Mouse (Mus musculus) liver, adult 2 months (tissue): ENCODE results near the gene Gcnt2. TPM values are rescaled to one million over a fixed set of nuclear protein-coding genes. Genes with fewer than 3 reads are reported as not detected.

ENCODE experiments used
- DNase-seq: peaks from one replicate; pipeline ENCODE4 v3.0.0-alpha.2; 2011; ENCODE audit warnings: low read depth, low spot score; ENCODE audit errors: extremely low read depth
- H3K27ac ChIP-seq: fragments of 200-500 bp; replicated peaks from 2 replicates; pipeline ENCODE4 v1.5.1; 2012; ENCODE audit warnings: low read depth, mild to moderate bottlenecking, control low read depth, inconsistent platforms, low read length; ENCODE audit not compliant: insufficient read depth
- H3K27me3 ChIP-seq: fragments of 200-500 bp; 2 replicates; pipeline ENCODE4 v1.6.1; 2012; ENCODE audit warnings: mild to moderate bottlenecking, moderate library complexity, low read length, inconsistent platforms; ENCODE audit not compliant: control insufficient read depth, insufficient read depth
- H3K36me3 ChIP-seq: fragments of 200-500 bp; 2 replicates; pipeline ENCODE4 v1.6.1; 2012; ENCODE audit warnings: low read length, inconsistent platforms; ENCODE audit not compliant: control insufficient read depth, insufficient read depth
- H3K4me1 ChIP-seq: fragments of 200-500 bp; 2 replicates; pipeline ENCODE4 v1.6.1; 2011; ENCODE audit warnings: low read length; ENCODE audit not compliant: control insufficient read depth, insufficient read depth
- H3K4me3 ChIP-seq: fragments of 200-500 bp; 2 replicates; pipeline ENCODE4 v1.5.1; 2011; ENCODE audit warnings: low read depth, mild to moderate bottlenecking, control low read depth, low read length, moderate library complexity; ENCODE audit not compliant: insufficient read depth
- H3K79me2 ChIP-seq: fragments of 200-500 bp; 2 replicates; pipeline ENCODE4 v1.6.1; 2012; ENCODE audit warnings: inconsistent platforms, mild to moderate bottlenecking, low read length, moderate library complexity; ENCODE audit not compliant: control insufficient read depth, insufficient read depth
- H3K9ac ChIP-seq: fragments of 200-500 bp; 2 replicates; pipeline ENCODE4 v1.6.1; 2012; ENCODE audit warnings: low read depth, mild to moderate bottlenecking, control low read depth, inconsistent platforms, low read length
- CTCF ChIP-seq: fragments of 200-500 bp; IDR thresholded peaks from 2 replicates; pipeline ENCODE4 v1.5.1; 2011; ENCODE audit warnings: low read depth, low read length, control low read depth
- POLR2A ChIP-seq: fragments of 200-500 bp; IDR thresholded peaks from 2 replicates; pipeline ENCODE4 v1.6.1; 2011; ENCODE audit warnings: low read length, control low read depth; ENCODE audit not compliant: insufficient read depth; ENCODE audit errors: extremely low read depth
- WGBS: fragments of 180-500 bp; shearing (Covaris S2); methylation state at CpG from one replicate; pipeline ENCODE4 v1.1.7; 2018; 5-methylcytosine and 5-hydroxymethylcytosine counted together
- polyA plus RNA-seq: library from polyadenylated mRNA; depleted of rRNA; stranded (reverse); fragments of >200 nt; gene quantifications from 2 replicates; pipeline ENCODE4 v1.2.3, GENCODE M21; 2012; rRNA removed
- total RNA-seq: library from RNA; depleted of rRNA; stranded (reverse); fragments of >200 nt; gene quantifications from 2 replicates; pipeline ENCODE4 v1.2.3, GENCODE M21; 2014; rRNA removed

Gcnt2 gene
- 14.7 and 18.1 TPM in 2 replicates for total RNA-seq
- polyA plus RNA-seq, result 2.8 and 3.5 TPM in 2 replicates

DNA sequence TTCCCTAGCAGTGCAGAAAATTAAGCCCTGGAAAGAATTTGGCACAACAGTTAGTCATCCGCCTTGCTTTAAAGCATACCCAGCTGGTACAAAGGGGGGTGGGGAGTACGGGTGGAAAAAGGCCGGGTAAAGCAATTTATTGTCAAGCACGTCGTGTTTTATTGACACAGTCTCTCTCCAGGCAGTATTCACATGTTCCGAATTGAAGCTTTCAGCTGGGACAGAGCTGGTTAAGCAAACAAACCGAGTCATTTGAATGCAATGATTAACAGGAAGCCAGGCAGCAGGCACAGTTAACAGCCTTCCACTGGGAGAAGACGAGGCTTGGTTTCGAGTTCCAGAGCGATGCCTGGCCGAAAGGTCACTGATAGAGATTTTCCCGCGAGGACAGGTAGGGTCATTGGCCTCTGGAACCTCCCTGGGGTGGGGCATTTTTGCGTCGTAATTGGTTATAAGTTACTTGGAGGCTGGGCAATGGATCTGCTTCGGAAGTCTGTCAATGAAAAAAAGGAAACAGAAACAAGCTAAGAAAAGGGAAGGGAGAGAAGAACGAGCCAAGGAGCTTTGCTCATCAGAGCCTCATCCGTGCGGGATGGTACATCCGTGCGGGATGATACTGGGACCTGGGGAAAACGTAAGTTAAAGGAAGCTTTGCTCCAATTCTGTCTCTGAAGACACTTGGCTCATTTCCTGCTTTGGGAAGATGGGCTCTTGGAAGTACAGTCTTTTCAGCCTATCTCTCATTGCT, at the start of gene Gcnt2:
TSS of gene Gcnt2 (plus strand) at position 103 of the 748 bp plus-strand sequence.
- WGBS, result 2% methylated on average over 22 of the region's 22 CpGs
- H3K27ac ChIP-seq, result peak within 1 kb of the TSS; percentile 78
- no peak for TF ChIP-seq POLR2A
- TF ChIP-seq CTCF, result no peak
- H3K27me3 ChIP-seq, result no peaks in the 10 kb centered on the region
- peak; percentile 100 for DNase-seq
- H3K36me3 ChIP-seq, result no peaks in the 10 kb centered on the region
- H3K9ac ChIP-seq, result peak within 1 kb of the TSS; percentile 76
- H3K79me2 ChIP-seq, result peaks cover 23% of the 10 kb centered on the region; the same call in 1 of the 2 replicates
- peaks cover 32% of the 10 kb centered on the region for H3K4me1 ChIP-seq
- peak within 1 kb of the TSS; percentile 63 for H3K4me3 ChIP-seq

DNA sequence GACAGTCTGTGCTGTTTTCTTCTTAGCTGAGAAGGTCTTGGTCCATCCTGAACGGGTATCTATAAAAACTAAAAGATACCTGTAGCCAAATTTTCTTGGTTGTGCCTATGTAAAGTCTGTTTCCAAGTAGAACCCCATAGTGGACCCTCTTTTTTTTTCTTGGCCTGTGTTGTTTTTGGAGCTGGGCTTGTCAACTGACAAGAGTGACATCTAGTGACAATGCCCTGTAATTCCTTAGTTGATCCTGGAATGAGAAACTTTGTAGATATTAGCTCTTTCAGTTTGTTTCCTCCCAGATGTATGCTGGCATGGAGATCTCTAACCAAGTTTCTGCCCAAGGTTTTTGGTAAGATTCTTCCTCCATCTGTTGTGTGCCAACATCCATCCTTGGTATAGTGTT, 38.9 kb upstream of the Gcnt2 start:
- no peaks in the 10 kb centered on the region for H3K79me2 ChIP-seq
- H3K27ac ChIP-seq, result no peak overlapping the region
- DNase-seq, result peak; percentile 28
- no peak overlapping the region for H3K9ac ChIP-seq
- H3K36me3 ChIP-seq, result no peaks in the 10 kb centered on the region
- 0 out of 2 replicates have a peak, but pooled peaks have one; percentile 11 for TF ChIP-seq CTCF
- TF ChIP-seq POLR2A, result no peak
- H3K27me3 ChIP-seq, result no peaks in the 10 kb centered on the region
- 63% methylated on average over 1 of the region's 1 CpGs for WGBS
- H3K4me3 ChIP-seq, result no peak overlapping the region
- H3K4me1 ChIP-seq, result peaks cover 7% of the 10 kb centered on the region

DNA sequence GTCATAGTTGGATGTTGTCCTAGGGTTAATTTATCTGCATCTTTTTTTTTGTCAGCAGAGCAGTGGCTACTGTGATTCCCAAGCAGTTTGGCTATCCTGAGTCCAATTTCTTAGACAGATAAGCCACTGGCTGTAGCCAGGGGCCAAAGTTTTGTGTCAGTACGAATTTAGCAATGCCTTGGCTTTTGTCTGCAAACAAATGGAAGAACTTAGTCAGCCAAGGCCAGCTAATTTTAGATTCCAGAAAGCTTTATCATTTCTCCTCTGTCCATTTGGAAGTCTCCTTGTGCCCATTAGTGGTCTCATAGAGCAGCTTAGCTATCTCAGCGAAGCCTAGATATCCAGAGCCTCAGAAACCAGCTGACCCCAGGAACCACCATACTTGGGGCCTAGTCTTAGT, 37.6 kb upstream of the Gcnt2 start:
- WGBS, result 55% methylated on average over 2 of the region's 2 CpGs
- Histone ChIP-seq H3K27me3 (no peaks in the 10 kb centered on the region), H3K36me3 (no peaks in the 10 kb centered on the region), H3K27ac (no peak overlapping the region), H3K4me1 (peaks cover 7% of the 10 kb centered on the region), H3K4me3 (no peak overlapping the region), H3K9ac (no peak overlapping the region), H3K79me2 (no peaks in the 10 kb centered on the region)
- DNase-seq, result peak; percentile 78
- TF ChIP-seq POLR2A, result no peak
- no peak for TF ChIP-seq CTCF

DNA sequence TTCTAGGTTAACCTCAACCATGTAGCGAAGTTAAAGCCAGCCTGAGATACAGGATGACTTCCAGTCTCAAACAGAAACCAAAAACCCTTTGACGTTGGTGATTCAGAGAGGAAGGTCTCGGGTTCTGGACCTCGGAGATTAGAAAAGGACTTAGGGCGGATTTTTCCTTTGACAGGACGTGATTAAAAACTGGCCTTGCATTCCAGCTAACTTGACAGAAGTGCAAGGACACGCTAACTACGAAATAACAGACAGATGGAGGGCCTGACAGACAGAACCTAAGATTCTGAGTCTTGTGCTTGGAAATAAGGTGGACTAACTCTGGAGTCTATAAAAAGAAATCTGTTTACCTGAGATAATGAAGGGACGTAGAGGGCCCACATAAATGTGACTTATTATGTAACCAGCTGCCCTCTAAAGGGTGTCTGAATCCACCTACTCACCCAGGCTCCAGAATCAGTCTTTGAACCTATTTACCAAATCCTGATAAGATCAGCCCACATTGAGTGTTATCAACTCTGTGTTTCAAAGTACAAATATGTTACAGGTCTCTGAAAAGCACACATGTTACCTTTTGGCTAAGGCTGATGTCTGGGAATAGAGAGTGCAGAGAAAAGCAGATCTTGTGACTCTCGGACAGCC, 18.3 kb upstream of the Gcnt2 start:
- peak; percentile 97 for DNase-seq
- WGBS, result 20% methylated on average over 10 of the region's 10 CpGs
- H3K9ac ChIP-seq, result peak overlapping the region; percentile 54

GRCm38 (mm10) chr13:40842141-40842540, 17.4 kb upstream of the Gcnt2 start:
- Histone ChIP-seq H3K27ac (peak overlapping the region; percentile 91; the same call in 1 of the 2 replicates), H3K4me3 (no peak overlapping the region), H3K27me3 (no peaks in the 10 kb centered on the region), H3K4me1 (peaks cover 9% of the 10 kb centered on the region; the same call in 1 of the 2 replicates), H3K79me2 (no peaks in the 10 kb centered on the region), H3K9ac (no peak overlapping the region), H3K36me3 (no peaks in the 10 kb centered on the region)
- 8% methylated on average over 1 of the region's 1 CpGs for WGBS
- TF ChIP-seq CTCF (no peak), POLR2A (no peak)
- peak; percentile 48 for DNase-seq

More for the DNA sequence above, 18.3 kb upstream of the Gcnt2 start:
- H3K27ac ChIP-seq, result peak overlapping the region; percentile 91
- H3K79me2 ChIP-seq, result no peaks in the 10 kb centered on the region
- 0 out of 2 replicates have a peak overlapping the region, but pooled peaks have one; percentile 7 for H3K4me3 ChIP-seq
- peaks cover 9% of the 10 kb centered on the region; the same call in 1 of the 2 replicates for H3K4me1 ChIP-seq
- no peaks in the 10 kb centered on the region for H3K36me3 ChIP-seq
- no peaks in the 10 kb centered on the region for H3K27me3 ChIP-seq
- TF ChIP-seq CTCF, result no peak
- no peak for TF ChIP-seq POLR2A
